Mouse (Mus musculus): ENCODE measurements around the gene Dock10.

- TF ChIP-seq GATA1 (IDR thresholded peaks at IDR 0.05; ENCODE audit: borderline replicate concordance, low read length) (no peak), FLI1 (IDR thresholded peaks at IDR 0.05; ENCODE audit: low read length) (no peak)
Measured at GRCm38 (mm10) chr1:80784155-80784554, 25.8 kb upstream of the Dock10 start.
